Mouse (Mus musculus) hindbrain, embryonic 12.5 days (tissue): Measurements from ENCODE around the gene Zfp771. TPM values are rescaled to one million over a fixed set of nuclear protein-coding genes. Genes with fewer than 3 reads are reported as not detected.
A peak's percentile ranks its signal among the peaks of the same experiment; 100 is the strongest.

Experiments used
- ATAC-seq: fragments of 200-750 bp; cut with Nextera tagmentation; 2 replicates; pipeline ENCODE4 v1.8.0; 2017; ENCODE audit warnings: moderate TSS enrichment; ENCODE audit not compliant: low FRiP score
- H3K27ac ChIP-seq: fragments of 300-500 bp; sonication (generic); 2 replicates; pipeline ENCODE4 v1.5.1; 2016; ENCODE audit warnings: mild to moderate bottlenecking
- H3K27me3 ChIP-seq: fragments of 300-500 bp; sonication (generic); 2 replicates; pipeline ENCODE4 v1.6.1; 2016; ENCODE audit warnings: mild to moderate bottlenecking
- H3K36me3 ChIP-seq: fragments of 300-500 bp; sonication (generic); 2 replicates; pipeline ENCODE4 v1.6.1; 2016; ENCODE audit warnings: mild to moderate bottlenecking
- H3K4me1 ChIP-seq: fragments of 300-500 bp; sonication (generic); 2 replicates; pipeline ENCODE4 v1.6.1; 2016
- H3K4me2 ChIP-seq: fragments of 300-500 bp; sonication (generic); replicated peaks from 2 replicates; pipeline ENCODE4 v1.6.1; 2016; ENCODE audit warnings: mild to moderate bottlenecking
- H3K4me3 ChIP-seq: fragments of 300-500 bp; sonication (generic); 2 replicates; pipeline ENCODE4 v1.5.1; 2016; ENCODE audit warnings: mild to moderate bottlenecking
- H3K9ac ChIP-seq: fragments of 300-500 bp; sonication (generic); 2 replicates; pipeline ENCODE4 v1.6.1; 2016; ENCODE audit warnings: mild to moderate bottlenecking, moderate library complexity
- H3K9me3 ChIP-seq: fragments of 300-500 bp; sonication (generic); replicated peaks from 2 replicates; pipeline ENCODE4 v1.6.1; 2016; ENCODE audit warnings: mild to moderate bottlenecking
- WGBS: fragments of 180-500 bp; shearing (Covaris S2); methylation state at CpG from one replicate; pipeline ENCODE4 v1.1.7; 2016; 5-methylcytosine and 5-hydroxymethylcytosine counted together
- polyA plus RNA-seq: library from polyadenylated mRNA; unstranded; fragments of >200 nt; fragmentation: Nextera tagmentation; extraction: Ambion mirVana; gene quantifications from 2 replicates; pipeline ENCODE4 v1.2.1, GENCODE M21; 2016

The Zfp771 gene
- polyA plus RNA-seq, 1 experiment from 2014 or later = 62.8 TPM

- 95% methylated on average over 3 of the region's 3 CpGs for WGBS
- H3K27ac ChIP-seq = no peak overlapping the region
- no peaks in the 10 kb centered on the region; the same call in 1 of the 2 replicates for H3K36me3 ChIP-seq
- no peak overlapping the region for H3K9ac ChIP-seq
- no peak overlapping the region for H3K4me3 ChIP-seq
- H3K4me1 ChIP-seq = no peaks in the 10 kb centered on the region
- no peaks in the 10 kb centered on the region for H3K9me3 ChIP-seq
- H3K27me3 ChIP-seq = no peaks in the 10 kb centered on the region
- H3K4me2 ChIP-seq = no peak overlapping the region
- ATAC-seq = no peak
These were observed 21.0 kb upstream of the Zfp771 start for GRCm38 (mm10) chr7:127223106-127223505.

GRCm38 (mm10) chr7:127223515-127224478 lies 20.3 kb upstream of the Zfp771 start:
- Histone ChIP-seq H3K36me3 (peaks cover under 1% of the 10 kb centered on the region), H3K4me2 (no peak overlapping the region), H3K9me3 (no peaks in the 10 kb centered on the region), H3K27ac (no peak overlapping the region), H3K4me1 (no peaks in the 10 kb centered on the region), H3K27me3 (no peaks in the 10 kb centered on the region), H3K4me3 (no peak overlapping the region), H3K9ac (no peak overlapping the region)
- ATAC-seq = no peak
- 82% methylated on average over 6 of the region's 6 CpGs for WGBS

- no peak overlapping the region for H3K4me3 ChIP-seq
- peaks cover 9% of the 10 kb centered on the region for H3K36me3 ChIP-seq
- no peaks in the 10 kb centered on the region for H3K27me3 ChIP-seq
- no peaks in the 10 kb centered on the region for H3K4me1 ChIP-seq
- no peak for ATAC-seq
- H3K27ac ChIP-seq = no peak overlapping the region
- H3K4me2 ChIP-seq = no peak overlapping the region
- no peak overlapping the region for H3K9ac ChIP-seq
- WGBS = 94% methylated on average over 6 of the region's 6 CpGs
- H3K9me3 ChIP-seq = no peaks in the 10 kb centered on the region
These were observed 19.5 kb upstream of the Zfp771 start for GRCm38 (mm10) chr7:127224616-127225015.

GRCm38 (mm10) chr7:127225147-127225995 lies 18.7 kb upstream of the Zfp771 start:
- Histone ChIP-seq H3K27ac (no peak overlapping the region), H3K27me3 (no peaks in the 10 kb centered on the region), H3K4me2 (no peak overlapping the region), H3K4me1 (peaks cover 7% of the 10 kb centered on the region), H3K4me3 (no peak overlapping the region), H3K36me3 (peaks cover 16% of the 10 kb centered on the region), H3K9ac (no peak overlapping the region), H3K9me3 (no peaks in the 10 kb centered on the region)
- WGBS = 88% methylated on average over 11 of the region's 11 CpGs
- ATAC-seq = no peak

GRCm38 (mm10) chr7:127228615-127229303 lies 15.3 kb upstream of the Zfp771 start:
- peaks cover 25% of the 10 kb centered on the region for H3K36me3 ChIP-seq

GRCm38 (mm10) chr7:127231376-127231775 lies 12.7 kb upstream of the Zfp771 start:
- Histone ChIP-seq H3K4me3 (peak overlapping the region; percentile 86), H3K9ac (peak overlapping the region; percentile 94), H3K36me3 (peaks cover 40% of the 10 kb centered on the region), H3K27me3 (no peaks in the 10 kb centered on the region), H3K27ac (no peak overlapping the region; the same call in 1 of the 2 replicates), H3K4me2 (peak overlapping the region; percentile 57), H3K4me1 (peaks cover 31% of the 10 kb centered on the region), H3K9me3 (no peaks in the 10 kb centered on the region)
- 77% methylated on average over 3 of the region's 3 CpGs for WGBS
- no peak for ATAC-seq

More at GRCm38 (mm10) chr7:127228615-127229303, 15.3 kb upstream of the Zfp771 start:
- H3K27me3 ChIP-seq = no peaks in the 10 kb centered on the region
- peaks cover 20% of the 10 kb centered on the region for H3K4me1 ChIP-seq
- H3K9me3 ChIP-seq = no peaks in the 10 kb centered on the region
- 69% methylated on average over 4 of the region's 4 CpGs for WGBS
- no peak for ATAC-seq
- no peak overlapping the region for H3K4me2 ChIP-seq
- no peak overlapping the region for H3K27ac ChIP-seq
- no peak overlapping the region for H3K9ac ChIP-seq
- H3K4me3 ChIP-seq = no peak overlapping the region

GRCm38 (mm10) chr7:127231826-127232621 lies 12.1 kb upstream of the Zfp771 start:
- Histone ChIP-seq H3K4me2 (peak overlapping the region; percentile 57), H3K4me1 (peaks cover 31% of the 10 kb centered on the region), H3K4me3 (peak overlapping the region; percentile 86), H3K9ac (peak overlapping the region; percentile 94), H3K9me3 (no peaks in the 10 kb centered on the region), H3K27ac (peak overlapping the region; percentile 98), H3K36me3 (peaks cover 47% of the 10 kb centered on the region), H3K27me3 (no peaks in the 10 kb centered on the region)
- ATAC-seq = no peak
- 6% methylated on average over 20 of the region's 20 CpGs for WGBS

GRCm38 (mm10) chr7:127232622-127233367 lies 11.3 kb upstream of the Zfp771 start, which contains the start of the genes Zfp553 and Sept1:
TSS of gene Zfp553 (plus strand) at chr7:127233061.
TSS of gene Sept1 (minus strand) at chr7:127233130.
- Histone ChIP-seq H3K9me3 (no peaks in the 10 kb centered on the region), H3K9ac (peak within 1 kb of the TSS; percentile 94), H3K27ac (peak within 1 kb of the TSS; percentile 98), H3K4me2 (peak within 1 kb of the TSS; percentile 57), H3K4me1 (peaks cover 31% of the 10 kb centered on the region), H3K4me3 (peak within 1 kb of the TSS; percentile 86), H3K27me3 (no peaks in the 10 kb centered on the region), H3K36me3 (peaks cover 55% of the 10 kb centered on the region)
- peak; percentile 91 for ATAC-seq
- under 1% methylated on average over 64 of the region's 64 CpGs for WGBS

- Histone ChIP-seq H3K4me2 (peak overlapping the region; percentile 57), H3K27ac (peak overlapping the region; percentile 98), H3K9me3 (no peaks in the 10 kb centered on the region), H3K9ac (peak overlapping the region; percentile 94), H3K27me3 (no peaks in the 10 kb centered on the region), H3K36me3 (peaks cover 60% of the 10 kb centered on the region), H3K4me1 (peaks cover 31% of the 10 kb centered on the region), H3K4me3 (peak overlapping the region; percentile 86)
- ATAC-seq = peak; percentile 63
- under 1% methylated on average over 27 of the region's 27 CpGs for WGBS
These were observed 10.7 kb upstream of the Zfp771 start for GRCm38 (mm10) chr7:127233368-127233749.

GRCm38 (mm10) chr7:127233765-127234164 lies 10.3 kb upstream of the Zfp771 start:
- 6% methylated on average over 9 of the region's 9 CpGs for WGBS

More at GRCm38 (mm10) chr7:127233765-127234164, 10.3 kb upstream of the Zfp771 start:
- Histone ChIP-seq H3K36me3 (peaks cover 64% of the 10 kb centered on the region), H3K27me3 (no peaks in the 10 kb centered on the region), H3K4me2 (peak overlapping the region; percentile 57), H3K9ac (peak overlapping the region; percentile 94), H3K27ac (peak overlapping the region; percentile 98), H3K9me3 (no peaks in the 10 kb centered on the region), H3K4me3 (peak overlapping the region; percentile 86), H3K4me1 (peaks cover 31% of the 10 kb centered on the region)
- no peak for ATAC-seq
